Mouse (Mus musculus) adrenal gland, adult 18-20 months (tissue): ENCODE measurements around the gene Mrps10. TPM values are rescaled to one million over a fixed set of nuclear protein-coding genes. Genes with fewer than 3 reads are reported as not detected.
A peak's percentile ranks its signal among the peaks of the same experiment; 100 is the strongest.
"Not testable (repeated sequence)": the region's sequence is repeated elsewhere in the genome, so short reads cannot be mapped to it uniquely, and the experiment has no call there.

ENCODE experiments used
- DNase-seq, 2 experiments: peaks; one replicate each; pipeline ENCODE4 v3.0.0; 2021 to 2022; ENCODE audit warnings: low spot score in 2 of 2
- long read RNA-seq, 2 experiments: library from polyadenylated mRNA; stranded (forward); transcript quantifications; one replicate each; pipeline ENCODE4 v2.0.0; 2021
- total RNA-seq, 2 experiments: library from RNA; stranded (reverse); gene quantifications; 1 replicate in 1 of 2; 2 replicates in 1 of 2; pipeline ENCODE4 v1.2.3; 2021

Mrps10 gene
- total RNA-seq, result 10 to 100 TPM; 37.1 to 56.2 TPM
- long read RNA-seq, experiment 1, transcript Mrps10-204 (7 exons, 1,017 nt), result major isoform, 9 of 19 reads
- long read RNA-seq, experiment 1, partial matches to known transcripts, result 1 of 19 reads
- long read RNA-seq, experiment 1, other reads (novel, unspliced or antisense), result 6 of 19 reads
- long read RNA-seq, experiment 2, transcript Mrps10-204 (7 exons, 1,017 nt), result minor isoform, 36 of 86 reads
- long read RNA-seq, experiment 2, transcript Mrps10-203 (7 exons, 1,018 nt), result major isoform, 38 of 86 reads
- long read RNA-seq, experiment 2, partial matches to known transcripts, result 4 of 86 reads
- long read RNA-seq, experiment 2, other reads (novel, unspliced or antisense), result 8 of 86 reads

DNA sequence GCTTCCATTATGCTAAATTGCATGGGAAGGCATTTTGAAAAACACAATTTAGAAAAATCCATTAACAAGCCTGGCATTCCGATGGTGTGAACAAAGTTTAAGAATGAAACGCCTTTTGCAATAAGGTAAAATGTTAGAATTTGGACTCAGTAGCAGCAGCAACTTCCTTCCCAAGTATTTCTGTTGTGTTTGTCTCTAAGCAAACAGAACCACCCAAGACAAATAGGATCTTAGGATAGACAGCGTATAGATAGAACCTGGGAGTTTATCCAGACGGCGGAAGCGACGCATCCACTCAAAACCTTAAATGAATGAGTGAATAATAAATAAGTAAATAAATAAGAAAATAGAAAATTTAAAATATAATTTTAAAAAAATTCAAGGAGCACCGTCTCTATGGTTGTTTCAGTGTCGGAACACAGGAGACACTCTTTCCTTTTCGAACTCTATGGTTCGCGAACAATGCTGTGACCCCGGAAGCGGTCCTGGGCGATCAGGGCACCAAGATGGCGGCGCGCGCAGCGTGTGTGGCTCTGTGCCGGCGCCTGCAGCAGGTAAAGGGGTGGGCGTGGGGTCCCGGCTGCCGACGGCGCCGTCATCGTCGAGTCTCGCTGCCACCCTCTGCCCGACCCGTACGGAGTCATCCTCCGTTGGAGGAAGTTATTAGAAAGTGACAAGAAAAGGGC, at the start of gene Mrps10:
Gene Mrps10, plus strand, starts transcription at position 487 of the 686 bp plus-strand sequence.
- DNase-seq, result peak; percentile 74 to 80

GRCm38 (mm10) chr17:47318972-47319625, 49.6 kb upstream of the Mrps10 start:
- no peak for DNase-seq

DNA sequence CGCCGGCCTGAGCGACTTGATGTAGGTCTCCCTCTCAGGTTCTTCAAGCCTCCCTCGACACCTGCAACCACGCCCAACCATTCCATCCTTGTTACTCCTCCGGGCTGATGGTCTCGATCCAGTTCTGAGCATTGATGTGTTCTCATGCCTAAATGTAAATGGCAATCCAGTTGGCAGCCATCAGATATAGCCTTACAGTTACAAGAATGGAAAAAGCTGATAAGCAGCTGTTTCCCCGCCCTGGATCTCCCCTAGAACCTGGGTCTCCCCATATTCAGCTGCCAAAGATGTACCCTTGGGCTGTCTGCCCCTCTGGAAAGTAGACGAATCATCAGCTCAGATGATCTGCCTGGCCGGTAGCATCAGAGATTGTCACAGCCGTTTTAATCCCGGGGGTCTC, 48.9 kb upstream of the Mrps10 start:
- DNase-seq, result no peak

DNA sequence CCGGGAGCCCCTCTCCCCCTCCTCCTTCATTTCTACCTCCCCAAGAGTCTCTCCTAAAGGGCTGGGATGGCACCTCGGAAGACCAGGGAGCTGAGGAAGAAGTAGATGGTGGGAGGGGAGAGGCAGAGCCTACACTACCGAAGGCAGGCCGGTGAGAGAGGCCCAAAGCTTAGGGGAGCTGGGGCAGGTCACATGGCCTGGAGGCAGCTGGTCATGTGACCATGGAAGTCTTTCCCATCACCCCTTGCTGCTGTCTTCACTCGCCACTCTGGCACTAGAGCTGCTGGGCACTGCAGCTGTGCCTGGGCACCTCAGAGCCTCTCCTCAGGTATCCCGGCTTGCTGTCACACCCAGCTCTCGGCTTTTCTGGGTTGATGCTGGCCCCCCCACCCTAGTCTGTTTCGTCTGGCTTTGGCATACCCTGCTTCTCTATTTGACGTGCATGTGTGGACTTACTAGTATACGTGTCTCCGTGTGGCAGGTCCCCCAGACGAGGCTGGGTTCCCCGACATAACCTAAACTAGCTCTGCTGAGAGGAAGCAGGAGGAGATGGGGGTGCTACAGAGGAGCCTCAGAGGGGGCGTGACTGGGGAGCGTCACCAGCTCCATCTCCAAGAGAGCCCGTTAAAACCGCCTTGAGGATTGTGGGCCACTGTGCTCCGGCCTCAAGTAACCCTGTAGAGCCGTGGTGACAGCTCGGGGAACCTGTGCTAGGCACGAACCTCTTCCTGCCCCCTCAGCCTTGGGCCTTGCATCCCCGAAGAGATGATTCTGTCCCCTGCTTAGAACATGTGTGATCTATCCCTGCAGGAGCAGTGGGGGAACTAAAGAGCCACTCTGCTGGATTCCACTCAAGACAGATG, 46.3 kb upstream of the Mrps10 start:
- no peak for DNase-seq

DNA sequence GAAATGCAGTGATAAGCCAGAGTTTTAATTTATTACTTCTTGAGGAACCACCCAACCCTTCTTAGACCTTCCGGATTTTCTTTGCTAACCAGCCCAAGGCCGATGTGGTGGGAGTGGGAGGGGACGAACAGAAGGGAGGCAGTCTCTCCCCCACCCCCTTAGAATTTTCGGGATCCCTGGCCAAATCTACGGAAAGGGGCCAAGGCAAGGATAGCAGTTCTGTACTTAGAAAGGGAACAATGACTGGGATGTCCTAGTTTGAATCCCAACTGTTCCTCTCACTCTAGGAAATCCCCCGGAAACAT, 45.7 kb upstream of the Mrps10 start:
- no peak for DNase-seq

DNA sequence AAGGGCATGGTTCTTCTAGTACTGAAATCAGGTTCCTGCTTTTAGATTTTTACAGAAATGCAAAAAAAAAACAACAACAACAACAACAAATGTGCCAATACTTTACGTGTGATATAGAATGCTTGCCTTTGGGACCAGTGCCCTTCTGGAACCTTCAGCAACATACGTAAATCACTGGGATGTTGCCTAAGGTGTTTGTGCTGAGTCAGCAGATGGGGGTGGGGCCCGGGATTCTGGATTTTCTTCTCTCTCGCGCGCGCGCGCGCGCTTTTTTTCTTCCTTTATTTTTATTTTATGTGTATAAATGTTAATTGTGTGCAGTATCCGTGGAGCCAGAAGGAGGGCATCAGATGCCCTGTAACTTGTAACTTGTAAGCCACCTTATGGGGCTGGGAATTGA, 41.1 kb upstream of the Mrps10 start:
- DNase-seq, result no peak

DNA sequence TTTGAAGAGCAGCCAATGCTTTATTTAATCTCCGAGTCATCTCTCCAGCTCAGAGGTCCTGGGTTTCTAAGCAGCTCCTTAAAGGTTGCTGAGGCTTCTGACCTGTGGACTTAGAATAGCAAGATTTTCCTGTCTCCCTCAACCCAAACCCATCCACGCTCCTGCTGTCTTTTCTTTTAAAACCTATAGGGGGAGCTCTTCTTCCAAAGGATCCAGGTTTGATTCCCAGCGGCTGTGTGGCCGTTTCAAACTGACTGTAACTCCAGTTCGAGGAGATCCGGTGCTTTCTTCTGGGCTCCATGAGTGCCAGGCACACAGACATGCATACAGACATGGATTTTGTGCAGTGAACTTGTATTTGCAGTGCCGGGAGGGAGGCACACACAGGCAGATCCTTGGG, 40.7 kb upstream of the Mrps10 start:
- no peak for DNase-seq

DNA sequence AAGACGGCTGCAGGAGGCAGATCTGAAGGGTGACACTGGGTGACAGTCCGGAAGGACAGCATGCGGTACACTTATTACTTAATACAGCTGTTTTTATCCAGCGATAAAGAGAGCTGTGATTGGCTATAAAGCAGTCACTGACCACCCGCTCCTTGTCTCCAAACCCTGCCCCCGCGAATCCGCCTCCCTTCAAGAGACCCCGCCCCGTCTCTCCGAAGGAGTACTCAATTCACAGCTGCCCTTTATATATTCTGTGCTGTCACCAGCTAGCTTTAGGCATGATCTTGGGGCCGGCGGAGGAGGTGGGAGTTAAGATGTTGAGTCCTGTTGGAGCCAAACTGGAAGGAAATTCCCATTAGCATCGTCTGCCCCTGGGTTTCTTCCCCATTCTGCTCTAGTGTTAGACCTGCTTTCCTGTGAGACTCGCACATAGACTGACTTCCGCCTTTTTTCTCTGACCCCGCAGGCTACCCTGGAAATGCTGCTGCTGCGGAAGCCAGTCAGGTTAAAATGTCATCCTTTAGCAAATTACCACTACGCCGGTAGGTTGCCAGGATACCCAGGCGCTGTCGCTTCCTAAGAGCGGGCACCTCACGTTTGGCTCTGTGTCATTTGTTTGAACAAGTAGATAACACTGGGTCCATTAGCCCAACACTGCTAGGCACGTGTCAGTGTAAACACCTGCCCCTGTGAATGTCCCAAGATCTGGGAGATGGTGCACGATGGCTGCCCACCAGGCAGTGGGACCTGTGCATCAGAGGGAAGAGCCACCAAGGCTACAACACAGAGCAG, 39.9 kb upstream of the Mrps10 start:
- DNase-seq, result no peak

GRCm38 (mm10) chr17:47330616-47331015, 38.1 kb upstream of the Mrps10 start:
- no peak for DNase-seq

GRCm38 (mm10) chr17:47332001-47332611, 36.6 kb upstream of the Mrps10 start:
- DNase-seq, result no peak

DNA sequence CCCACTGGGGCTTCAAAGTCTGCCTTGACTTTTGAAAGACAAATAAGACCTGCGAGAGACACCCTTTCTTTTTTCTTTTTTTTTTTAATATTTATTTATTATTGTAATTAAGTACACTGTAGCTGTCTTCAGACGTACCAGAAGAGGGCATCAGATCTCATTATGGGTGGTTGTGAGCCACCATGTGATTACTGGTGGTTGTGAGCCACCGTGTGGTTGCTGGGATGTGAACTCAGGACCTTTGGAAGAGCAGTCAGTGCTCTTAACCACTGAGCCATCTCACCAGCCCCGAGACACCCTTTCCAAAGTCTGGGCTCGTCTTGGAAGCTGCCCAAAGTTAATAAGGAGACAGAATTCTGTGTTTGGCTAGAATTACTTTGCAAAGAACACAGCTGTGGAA, 36.0 kb upstream of the Mrps10 start:
- DNase-seq, result not testable (repeated sequence)

DNA sequence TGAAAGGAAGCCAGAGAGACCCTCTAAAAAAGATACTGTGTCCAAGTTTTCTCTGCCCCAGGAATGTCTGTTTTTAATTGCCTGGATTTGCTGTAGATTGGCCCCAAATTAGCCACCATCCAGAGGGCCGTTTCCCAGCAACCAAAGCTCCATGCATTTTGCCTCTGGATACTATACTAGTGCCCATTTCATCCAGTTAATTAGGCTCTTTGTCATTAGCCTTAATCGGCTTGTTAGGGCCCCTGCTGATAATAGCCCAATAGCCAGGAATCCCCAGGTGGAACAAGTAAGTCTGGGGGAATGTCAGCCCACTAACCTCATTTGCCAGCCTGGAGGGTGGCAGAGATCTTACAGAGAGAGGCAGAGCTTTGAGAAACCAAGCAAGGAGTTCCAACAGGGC, 35.3 kb upstream of the Mrps10 start:
- DNase-seq, result no peak

- no peak for DNase-seq
Measured at GRCm38 (mm10) chr17:47343121-47343520, 25.6 kb upstream of the Mrps10 start.

DNA sequence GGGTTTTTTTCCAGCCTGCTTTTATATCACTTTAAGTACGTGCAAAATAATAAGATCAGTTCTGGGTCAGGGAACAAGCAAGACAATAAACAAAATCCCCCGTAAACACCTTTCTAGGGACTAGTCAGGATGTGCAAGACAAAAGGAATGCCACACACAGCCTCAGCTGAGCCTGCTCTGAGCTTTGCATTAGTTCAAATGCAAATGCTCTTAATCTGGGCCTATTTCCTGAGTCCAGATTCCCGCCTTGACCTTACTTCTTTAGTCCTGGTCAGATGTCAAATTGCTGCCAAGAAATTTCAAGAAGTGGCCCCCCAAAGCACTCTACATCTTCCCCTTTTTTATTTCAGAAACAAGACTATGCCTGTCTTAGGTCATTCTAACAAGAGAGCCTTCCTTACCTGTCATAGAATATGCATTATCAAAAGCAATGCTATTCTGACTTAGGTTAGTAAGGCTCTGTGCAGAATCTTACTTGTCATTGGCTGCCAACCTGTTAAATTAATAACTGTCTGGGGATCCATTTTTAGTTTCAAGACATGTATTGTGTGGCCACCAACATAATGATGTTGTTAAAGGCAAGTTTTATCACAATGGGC, 18.9 kb upstream of the Mrps10 start:
- DNase-seq, result no peak

DNA sequence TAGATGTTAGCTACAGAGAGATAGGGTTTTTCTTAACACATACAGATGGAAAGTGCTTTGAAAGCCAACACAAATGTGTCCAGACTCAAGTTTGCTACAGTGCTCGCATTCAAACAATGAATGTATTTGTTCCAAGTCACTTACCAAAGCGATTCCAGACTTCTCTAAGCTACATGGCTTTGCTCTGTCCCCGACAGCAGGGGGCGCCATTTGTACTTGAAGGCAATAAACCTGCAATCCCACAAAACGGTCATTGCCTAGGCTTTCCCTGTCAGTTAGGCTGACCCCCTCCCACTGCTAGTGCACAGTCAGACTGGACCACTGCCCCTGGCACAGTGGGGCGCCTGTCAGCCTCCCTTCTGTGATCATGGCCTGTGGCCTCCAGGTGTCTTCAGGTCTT, 8.7 kb upstream of the Mrps10 start:
- peak; percentile 55 to 59 for DNase-seq

GRCm38 (mm10) chr17:47361343-47361742, 7.3 kb upstream of the Mrps10 start:
- no peak for DNase-seq

DNA sequence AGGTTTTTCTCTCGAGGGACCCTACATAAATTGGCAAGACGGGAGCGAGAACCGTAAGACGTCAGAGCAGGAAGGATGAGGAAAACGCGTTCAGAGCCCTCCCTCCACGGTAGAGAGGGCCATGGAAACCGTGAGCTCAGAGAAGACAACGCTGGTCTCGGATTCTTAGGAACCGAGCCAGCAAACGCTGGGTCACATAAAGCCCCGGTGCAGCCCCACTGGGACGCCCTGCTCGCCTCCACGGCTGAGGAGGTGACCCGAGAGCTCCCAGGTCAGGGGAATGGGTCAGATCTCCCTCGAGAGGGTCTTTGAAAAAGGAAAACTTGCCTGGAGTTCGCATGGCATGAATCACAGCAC, 378 bp downstream of the Mrps10 start:
- no peak for DNase-seq

DNA sequence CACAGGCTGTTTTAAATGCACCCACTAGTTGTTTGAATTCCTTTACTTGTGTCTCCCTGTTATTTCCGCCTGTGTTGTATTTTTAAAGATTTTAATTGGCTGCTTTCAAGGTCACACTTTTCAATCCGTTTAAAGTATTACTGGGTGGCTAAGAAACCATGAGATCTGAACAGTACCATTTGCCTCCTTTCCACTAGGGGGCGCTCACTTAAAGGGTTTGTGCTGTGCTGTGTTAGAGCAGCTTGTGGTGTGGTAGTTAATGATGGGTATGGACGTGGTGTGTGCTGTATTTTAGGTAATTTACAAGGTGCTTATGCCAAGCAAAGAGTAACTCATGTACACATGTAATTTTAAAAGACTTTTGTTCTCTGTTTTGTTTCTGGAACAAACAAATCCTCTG, 2.8 kb downstream of the Mrps10 start:
- peak; percentile 53 to 57 for DNase-seq

GRCm38 (mm10) chr17:47373991-47374390, 5.3 kb downstream of the Mrps10 start:
- DNase-seq, result no peak

GRCm38 (mm10) chr17:47376779-47377280, 8.1 kb downstream of the Mrps10 start:
- DNase-seq, result no peak
